Mouse (Mus musculus) ES-CJ7 (cell line): Measurements from ENCODE around the gene Mmp12.
"Not testable (repeated sequence)": the region's sequence is repeated elsewhere in the genome, so short reads cannot be mapped to it uniquely, and the experiment has no call there.

Source experiments
- DNase-seq: peaks from one replicate; pipeline ENCODE4 v3.0.0; 2011; ENCODE audit warnings: low read depth, low spot score

Mmp12 gene

DNA sequence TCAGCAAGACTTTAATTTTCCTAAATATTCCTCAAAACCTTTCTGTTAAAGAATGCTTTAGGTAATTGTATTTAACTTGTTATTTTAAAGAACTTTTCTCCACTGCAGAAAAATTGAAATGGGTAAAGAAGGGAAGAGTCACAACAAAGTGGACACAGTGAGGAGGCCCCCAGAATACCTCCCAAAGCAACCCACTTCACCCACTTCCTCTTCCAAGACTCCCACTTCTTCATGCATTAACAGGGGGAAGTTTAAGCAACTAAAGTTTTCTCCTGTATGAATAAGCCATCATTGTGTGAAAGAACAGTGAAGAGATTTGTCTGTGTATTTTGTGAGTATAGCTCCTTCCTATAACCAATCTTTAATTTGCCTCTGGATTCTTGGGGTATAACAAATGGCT is at the start of gene Mmp12:
Gene Mmp12 (plus strand): TSS at position 275 of the 400 bp plus-strand sequence.
- no peak for DNase-seq

DNA sequence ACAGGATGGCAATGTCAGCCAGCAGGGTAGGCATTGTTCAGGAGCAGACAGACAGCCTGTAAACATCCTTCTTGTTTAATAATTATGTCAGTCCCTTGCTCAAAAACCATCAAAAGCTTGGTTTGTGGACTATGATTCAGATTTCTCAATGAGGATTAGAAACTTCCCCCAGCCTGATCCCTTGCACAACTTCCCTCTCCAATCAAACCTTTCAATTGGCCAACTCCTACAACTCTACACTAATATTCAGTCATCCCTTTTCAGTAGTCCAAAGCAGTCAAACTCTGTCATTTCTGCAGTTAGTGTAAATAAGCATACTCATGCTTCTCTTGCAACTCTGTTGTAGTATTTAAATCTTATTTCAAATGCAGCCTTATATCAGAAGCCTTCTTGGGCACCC is 12.3 kb upstream of the Mmp12 start:
- DNase-seq = no peak

GRCm38 (mm10) chr9:7335766-7336680 is 8.2 kb upstream of the Mmp12 start:
- DNase-seq = peak; percentile 6

DNA sequence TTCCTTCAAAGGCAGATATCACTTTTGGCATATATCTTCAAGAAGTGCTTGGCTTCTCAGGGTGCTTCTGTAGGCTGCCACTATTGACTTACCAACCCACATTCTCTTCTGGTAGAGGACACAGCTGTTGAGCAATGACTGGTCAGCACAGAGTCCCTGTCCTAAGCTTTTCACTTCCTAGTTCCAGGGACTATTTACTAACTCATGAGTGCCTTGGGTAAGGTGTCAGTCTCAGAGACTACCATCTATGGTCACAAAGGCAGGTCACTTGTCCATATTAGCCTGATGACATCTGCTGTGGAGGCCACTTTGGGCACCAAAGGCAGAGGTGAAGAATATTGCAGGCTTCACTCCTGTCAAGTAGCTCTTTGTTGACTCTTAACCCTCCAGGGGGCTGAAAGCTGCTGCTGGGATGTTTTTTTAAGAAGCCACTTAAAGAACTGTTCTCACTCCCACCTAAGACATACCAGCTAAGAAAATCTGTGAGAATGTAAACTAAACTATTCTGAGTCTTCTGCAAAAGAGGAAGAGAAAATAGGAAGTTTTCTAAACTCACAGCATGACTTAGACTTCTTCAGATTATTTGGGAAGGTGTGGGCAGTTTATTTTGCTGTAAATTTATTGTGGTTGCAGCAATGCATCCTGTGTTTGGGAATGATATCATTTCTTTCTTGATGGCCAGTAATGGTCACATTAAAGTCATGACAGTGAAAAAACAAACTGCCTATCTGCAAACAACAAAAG is 7.3 kb upstream of the Mmp12 start:
- no peak for DNase-seq

- DNase-seq = no peak
Observed at GRCm38 (mm10) chr9:7345513-7345912, 1.3 kb downstream of the Mmp12 start.

DNA sequence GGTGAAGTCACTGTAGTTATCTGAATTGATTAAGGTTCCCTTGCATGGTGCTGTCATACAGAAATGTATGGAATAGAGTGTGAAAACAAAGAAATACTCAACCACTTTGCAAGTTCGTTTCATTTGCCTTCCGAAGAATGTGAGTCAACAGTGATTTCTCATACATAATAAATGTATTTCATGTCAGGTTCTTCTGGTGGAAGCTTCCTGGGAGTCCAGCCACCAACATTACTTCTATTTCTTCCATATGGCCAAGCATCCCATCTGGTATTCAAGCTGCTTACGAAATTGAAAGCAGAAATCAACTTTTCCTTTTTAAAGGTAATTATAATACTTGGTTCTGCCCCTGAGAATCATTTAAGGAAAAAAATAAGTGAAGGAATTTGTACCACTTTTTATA is 10.4 kb downstream of the Mmp12 start:
- DNase-seq = no peak

- no peak for DNase-seq
Observed at GRCm38 (mm10) chr9:7387947-7388346, 43.8 kb downstream of the Mmp12 start, which contains the start of gene Mmp1b. Mmp1b (minus strand) TSS chr9:7388047.

DNA sequence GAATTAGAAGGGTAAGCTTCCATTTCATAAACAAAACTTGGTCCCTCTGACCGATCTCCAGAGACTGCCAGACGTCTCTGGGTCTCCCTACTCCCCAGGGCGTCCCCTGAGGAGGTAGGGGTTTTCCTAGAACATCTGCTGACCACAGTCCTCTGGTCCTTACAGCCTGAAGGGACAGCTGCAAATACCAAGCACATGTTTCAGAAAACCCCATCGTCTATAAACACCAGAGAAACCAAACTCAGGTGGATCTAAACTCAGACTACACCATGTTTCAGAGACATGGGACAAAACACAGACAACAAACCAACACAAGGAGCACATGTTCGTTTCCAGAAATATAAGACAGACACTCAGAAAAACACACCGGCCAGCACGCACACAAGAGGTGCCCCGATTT is 52.4 kb downstream of the Mmp12 start:
- not testable (repeated sequence) for DNase-seq
